Mouse (Mus musculus): ENCODE results near the gene Nabp2. TPM values are rescaled to one million over a fixed set of nuclear protein-coding genes. Genes with fewer than 3 reads are reported as not detected.

The Nabp2 gene
- polyA plus RNA-seq, 1 experiment from 2014 or later, result 153 TPM

DNA sequence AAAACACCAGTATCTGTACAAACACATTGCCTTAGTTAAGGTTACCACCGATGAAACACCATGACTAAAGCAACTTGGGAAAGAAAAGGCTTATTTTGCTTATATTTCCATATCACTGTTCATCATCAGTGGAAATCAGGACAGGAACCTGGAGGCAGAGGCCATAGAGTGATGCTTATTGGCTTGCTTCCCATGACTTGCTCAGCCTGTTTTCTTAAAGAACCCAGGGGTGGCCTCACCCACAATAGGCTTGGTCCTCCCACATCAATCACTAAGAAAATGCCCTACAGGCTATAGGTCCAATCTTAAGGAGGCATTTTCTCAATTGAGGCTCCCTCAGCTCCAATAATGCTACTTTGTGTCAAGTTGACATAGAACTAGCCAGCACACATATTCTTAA lies 31.4 kb upstream of the Nabp2 start:
- 81% methylated on average over 1 of the region's 1 CpGs for WGBS
- Histone ChIP-seq H3K9me3 (replicated peaks) (no peaks in the 10 kb centered on the region), H3K27ac (no peak overlapping the region), H3K36me3 (ENCODE audit: poor library complexity, severe bottlenecking) (peaks cover 47% of the 10 kb centered on the region), H3K9ac (no peak overlapping the region), H3K4me2 (no peak overlapping the region), H3K4me1 (no peaks in the 10 kb centered on the region), H3K27me3 (no peaks in the 10 kb centered on the region), H3K4me3 (no peak overlapping the region)
- ATAC-seq, result no peak

- Histone ChIP-seq H3K27me3 (no peaks in the 10 kb centered on the region), H3K4me2 (no peak overlapping the region), H3K36me3 (ENCODE audit: poor library complexity, severe bottlenecking) (peaks cover 58% of the 10 kb centered on the region), H3K4me1 (no peaks in the 10 kb centered on the region), H3K9me3 (replicated peaks) (no peaks in the 10 kb centered on the region), H3K27ac (no peak overlapping the region), H3K4me3 (no peak overlapping the region), H3K9ac (no peak overlapping the region)
- no peak for ATAC-seq
- 85% methylated on average over 10 of the region's 10 CpGs for WGBS
Measured at GRCm38 (mm10) chr10:128441324-128442119, 30.2 kb upstream of the Nabp2 start.

DNA sequence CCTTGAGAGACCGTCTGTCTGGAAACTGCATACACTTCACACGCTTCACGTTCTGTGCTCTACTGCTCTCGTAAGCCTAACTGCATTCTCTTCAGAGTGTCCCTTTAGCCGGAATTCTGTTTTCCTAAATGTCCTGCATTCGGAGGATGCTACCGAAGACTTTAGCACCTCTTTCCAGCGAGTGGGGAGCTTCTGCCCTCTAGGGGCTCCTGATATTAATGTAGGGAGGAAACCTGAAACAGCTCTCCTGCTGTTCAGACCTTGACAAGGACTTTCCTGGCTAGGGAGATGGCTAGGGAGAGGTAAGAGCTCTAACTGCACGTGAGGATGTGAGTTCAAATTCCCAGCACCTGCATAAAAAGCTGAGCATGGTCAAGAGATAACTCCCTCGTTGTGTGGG lies 29.1 kb upstream of the Nabp2 start:
- no peak overlapping the region for H3K9ac ChIP-seq
- H3K4me1 ChIP-seq, result no peaks in the 10 kb centered on the region; the same call in 1 of the 2 replicates
- H3K27ac ChIP-seq, result no peak overlapping the region
- no peaks in the 10 kb centered on the region for H3K9me3 ChIP-seq (replicated peaks)
- peaks cover 69% of the 10 kb centered on the region for H3K36me3 ChIP-seq (ENCODE audit: poor library complexity, severe bottlenecking)
- H3K4me2 ChIP-seq, result no peak overlapping the region
- WGBS, result 65% methylated on average over 10 of the region's 10 CpGs
- H3K4me3 ChIP-seq, result no peak overlapping the region
- no peaks in the 10 kb centered on the region for H3K27me3 ChIP-seq
- ATAC-seq, result no peak

GRCm38 (mm10) chr10:128438675-128439279 lies 27.5 kb upstream of the Nabp2 start:
- H3K27ac ChIP-seq, result no peak overlapping the region
- WGBS, result 89% methylated on average over 10 of the region's 10 CpGs
- H3K27me3 ChIP-seq, result no peaks in the 10 kb centered on the region
- no peak for ATAC-seq
- H3K9ac ChIP-seq, result no peak overlapping the region
- H3K4me3 ChIP-seq, result no peak overlapping the region
- peaks cover 4% of the 10 kb centered on the region; the same call in 1 of the 2 replicates for H3K4me1 ChIP-seq
- H3K36me3 ChIP-seq (ENCODE audit: poor library complexity, severe bottlenecking), result peaks cover 85% of the 10 kb centered on the region
- H3K4me2 ChIP-seq, result no peak overlapping the region
- H3K9me3 ChIP-seq (replicated peaks), result no peaks in the 10 kb centered on the region

DNA sequence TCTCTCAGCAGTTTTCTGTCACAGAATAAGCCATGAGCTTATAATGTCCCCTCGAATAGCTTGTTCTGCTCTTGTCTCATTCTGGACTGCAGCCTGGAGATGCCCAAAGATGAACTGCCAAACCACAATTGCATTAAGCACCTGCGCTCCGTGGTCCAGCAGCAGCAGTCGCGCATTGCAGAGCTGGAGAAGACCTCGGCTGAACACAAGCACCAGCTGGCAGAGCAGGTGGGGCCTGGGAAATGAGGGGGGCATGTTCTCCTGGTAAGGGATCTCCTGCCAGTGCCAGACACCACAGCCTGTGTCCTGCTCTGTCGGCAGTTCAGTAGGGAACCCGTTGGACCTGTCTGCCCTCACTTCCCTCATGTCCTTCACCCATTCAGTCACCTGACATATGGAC lies 25.1 kb upstream of the Nabp2 start:
- Histone ChIP-seq H3K4me3 (no peak overlapping the region), H3K4me2 (no peak overlapping the region), H3K36me3 (ENCODE audit: poor library complexity, severe bottlenecking) (peaks cover 90% of the 10 kb centered on the region), H3K9me3 (replicated peaks) (no peaks in the 10 kb centered on the region), H3K9ac (no peak overlapping the region), H3K27me3 (no peaks in the 10 kb centered on the region), H3K4me1 (peaks cover 4% of the 10 kb centered on the region; the same call in 1 of the 2 replicates), H3K27ac (no peak overlapping the region)
- WGBS, result 94% methylated on average over 8 of the region's 8 CpGs
- ATAC-seq, result no peak

- no peak overlapping the region for H3K4me3 ChIP-seq
- ATAC-seq, result no peak
- 90% methylated on average over 5 of the region's 5 CpGs for WGBS
- no peak overlapping the region for H3K4me2 ChIP-seq
- H3K9me3 ChIP-seq (replicated peaks), result no peaks in the 10 kb centered on the region
- no peak overlapping the region for H3K9ac ChIP-seq
- H3K36me3 ChIP-seq (ENCODE audit: poor library complexity, severe bottlenecking), result peaks cover 90% of the 10 kb centered on the region
- no peaks in the 10 kb centered on the region for H3K27me3 ChIP-seq
- no peak overlapping the region for H3K27ac ChIP-seq
- peaks cover 4% of the 10 kb centered on the region; the same call in 1 of the 2 replicates for H3K4me1 ChIP-seq
Measured at GRCm38 (mm10) chr10:128435873-128436272, 24.6 kb upstream of the Nabp2 start.

GRCm38 (mm10) chr10:128435186-128435823 lies 24.0 kb upstream of the Nabp2 start:
- Histone ChIP-seq H3K27me3 (no peaks in the 10 kb centered on the region), H3K4me2 (no peak overlapping the region), H3K27ac (no peak overlapping the region), H3K9ac (peak overlapping the region; percentile 26; the same call in 1 of the 2 replicates), H3K4me3 (no peak overlapping the region), H3K4me1 (peaks cover 4% of the 10 kb centered on the region; the same call in 1 of the 2 replicates), H3K36me3 (ENCODE audit: poor library complexity, severe bottlenecking) (peaks cover 90% of the 10 kb centered on the region), H3K9me3 (replicated peaks) (no peaks in the 10 kb centered on the region)
- WGBS, result 71% methylated on average over 17 of the region's 17 CpGs
- ATAC-seq, result no peak

DNA sequence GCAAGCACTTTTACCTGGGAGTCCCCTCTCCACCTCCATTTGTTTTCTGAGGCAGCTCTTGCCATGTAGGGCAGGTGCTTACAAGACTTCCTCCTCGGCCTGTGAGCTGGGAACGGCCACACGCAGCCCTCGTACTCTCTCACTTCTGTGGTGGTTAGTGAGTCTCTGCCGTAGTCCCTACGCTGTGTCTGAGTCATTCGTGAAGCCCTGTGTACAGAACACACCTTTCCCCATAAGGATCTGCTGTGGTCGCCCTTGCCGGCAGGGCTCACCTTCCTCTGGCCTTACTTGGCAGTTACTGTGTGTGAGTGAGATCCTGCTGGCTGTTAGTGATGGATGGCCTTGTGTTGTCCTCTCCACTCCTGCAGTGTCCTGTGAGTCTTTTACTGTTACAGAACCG lies 23.4 kb upstream of the Nabp2 start:
- no peaks in the 10 kb centered on the region for H3K9me3 ChIP-seq (replicated peaks)
- no peak overlapping the region for H3K4me3 ChIP-seq
- peaks cover 90% of the 10 kb centered on the region for H3K36me3 ChIP-seq (ENCODE audit: poor library complexity, severe bottlenecking)
- 93% methylated on average over 10 of the region's 10 CpGs for WGBS
- H3K27ac ChIP-seq, result no peak overlapping the region
- H3K4me2 ChIP-seq, result no peak overlapping the region
- no peak for ATAC-seq
- H3K4me1 ChIP-seq, result peaks cover 4% of the 10 kb centered on the region; the same call in 1 of the 2 replicates
- no peak overlapping the region for H3K9ac ChIP-seq
- H3K27me3 ChIP-seq, result no peaks in the 10 kb centered on the region

- H3K27ac ChIP-seq, result no peak overlapping the region
- H3K36me3 ChIP-seq (ENCODE audit: poor library complexity, severe bottlenecking), result peaks cover 90% of the 10 kb centered on the region
- no peak overlapping the region for H3K4me3 ChIP-seq
- H3K4me1 ChIP-seq, result peaks cover 4% of the 10 kb centered on the region; the same call in 1 of the 2 replicates
- WGBS, result 93% methylated on average over 2 of the region's 2 CpGs
- H3K27me3 ChIP-seq, result no peaks in the 10 kb centered on the region
- no peaks in the 10 kb centered on the region for H3K9me3 ChIP-seq (replicated peaks)
- ATAC-seq, result no peak
- H3K4me2 ChIP-seq, result no peak overlapping the region
- H3K9ac ChIP-seq, result no peak overlapping the region
Measured at GRCm38 (mm10) chr10:128433417-128433816, 22.1 kb upstream of the Nabp2 start.

- H3K9me3 ChIP-seq (replicated peaks), result no peaks in the 10 kb centered on the region
- H3K36me3 ChIP-seq (ENCODE audit: poor library complexity, severe bottlenecking), result peaks cover 74% of the 10 kb centered on the region
Measured at GRCm38 (mm10) chr10:128429454-128429853, 18.2 kb upstream of the Nabp2 start.

DNA sequence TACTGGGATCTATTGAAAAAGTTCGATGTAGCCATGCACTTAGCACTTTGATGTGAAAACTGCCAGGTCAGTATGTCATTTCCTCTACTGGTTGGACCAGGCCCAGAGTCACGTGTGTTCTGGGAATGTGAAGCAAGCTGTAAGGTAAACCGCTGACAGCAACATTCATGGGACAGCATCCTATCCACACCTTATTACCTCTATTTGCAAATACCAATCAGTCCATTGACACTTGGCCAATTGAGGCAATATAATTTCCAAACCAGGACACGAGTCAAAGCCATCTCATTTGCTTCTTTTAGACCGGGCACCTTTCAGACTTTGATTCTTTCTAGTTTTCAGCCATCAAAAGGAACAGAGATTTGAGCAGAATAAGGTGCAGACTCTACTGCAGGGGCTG lies 17.8 kb upstream of the Nabp2 start:
- Histone ChIP-seq H3K36me3 (ENCODE audit: poor library complexity, severe bottlenecking) (peaks cover 74% of the 10 kb centered on the region), H3K4me1 (no peaks in the 10 kb centered on the region), H3K4me2 (no peak overlapping the region), H3K9me3 (replicated peaks) (no peaks in the 10 kb centered on the region), H3K27ac (no peak overlapping the region), H3K9ac (no peak overlapping the region), H3K27me3 (no peaks in the 10 kb centered on the region), H3K4me3 (no peak overlapping the region)
- 95% methylated on average over 5 of the region's 5 CpGs for WGBS
- ATAC-seq, result no peak

More at GRCm38 (mm10) chr10:128429454-128429853, 18.2 kb upstream of the Nabp2 start:
- H3K4me3 ChIP-seq, result no peak overlapping the region
- no peak overlapping the region for H3K9ac ChIP-seq
- WGBS, result 89% methylated on average over 4 of the region's 4 CpGs
- H3K4me1 ChIP-seq, result no peaks in the 10 kb centered on the region
- H3K27ac ChIP-seq, result no peak overlapping the region
- ATAC-seq, result no peak
- no peaks in the 10 kb centered on the region for H3K27me3 ChIP-seq
- no peak overlapping the region for H3K4me2 ChIP-seq

DNA sequence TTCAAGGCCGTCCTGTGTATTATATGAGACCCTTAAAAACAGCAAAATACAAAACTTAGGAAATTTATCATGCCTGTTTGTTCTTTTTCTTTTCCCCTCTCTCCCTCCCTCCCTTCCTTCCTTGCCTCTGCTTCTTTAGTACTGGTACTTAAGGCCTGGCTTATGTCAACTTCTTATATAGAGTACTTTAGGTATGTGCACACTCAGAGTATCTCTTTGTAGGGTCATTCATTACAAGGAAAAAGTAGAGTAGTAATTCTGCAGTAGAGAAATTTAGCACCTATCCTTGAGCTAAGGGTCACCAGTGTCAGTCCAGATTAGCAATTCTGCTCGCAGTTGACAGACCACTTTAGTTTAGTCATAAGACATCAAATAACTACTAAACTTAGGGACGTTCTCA lies 14.0 kb upstream of the Nabp2 start:
- no peak for ATAC-seq
- no peak overlapping the region for H3K4me3 ChIP-seq
- no peak overlapping the region for H3K27ac ChIP-seq
- H3K4me1 ChIP-seq, result no peaks in the 10 kb centered on the region
- H3K36me3 ChIP-seq (ENCODE audit: poor library complexity, severe bottlenecking), result peaks cover 79% of the 10 kb centered on the region
- 91% methylated on average over 3 of the region's 3 CpGs for WGBS
- H3K27me3 ChIP-seq, result no peaks in the 10 kb centered on the region
- H3K9ac ChIP-seq, result no peak overlapping the region
- H3K9me3 ChIP-seq (replicated peaks), result no peaks in the 10 kb centered on the region
- no peak overlapping the region for H3K4me2 ChIP-seq
